Mouse (Mus musculus) liver, embryonic 11.5 days (tissue): Measurements from ENCODE around the gene Syngr3. TPM values are rescaled to one million over a fixed set of nuclear protein-coding genes. Genes with fewer than 3 reads are reported as not detected.
"Not testable (repeated sequence)": the region's sequence is repeated elsewhere in the genome, so short reads cannot be mapped to it uniquely, and the experiment has no call there.

Experiments
- ATAC-seq: fragments of 200-750 bp; cut with Nextera tagmentation; replicated peaks from 2 replicates; pipeline ENCODE4 v1.8.0; 2017; ENCODE audit warnings: moderate number of reproducible peaks, mild to moderate bottlenecking, moderate TSS enrichment, moderate library complexity; ENCODE audit not compliant: low FRiP score
- DNase-seq: peaks from one replicate; pipeline ENCODE4 v3.0.0-alpha.2; 2017; ENCODE audit warnings: low spot score
- H3K27ac ChIP-seq: fragments of 300-500 bp; sonication (generic); 2 replicates; pipeline ENCODE4 v1.5.1; 2014; ENCODE audit warnings: mild to moderate bottlenecking, low read depth, low read length, control low read depth
- H3K27me3 ChIP-seq: fragments of 300-500 bp; sonication (generic); replicated peaks from 2 replicates; pipeline ENCODE4 v1.6.1; 2014; ENCODE audit warnings: low read length, mixed read lengths; ENCODE audit not compliant: control insufficient read depth, insufficient read depth
- H3K36me3 ChIP-seq: fragments of 300-500 bp; sonication (generic); 2 replicates; pipeline ENCODE4 v1.6.1; 2014; ENCODE audit warnings: mild to moderate bottlenecking, low read length, moderate library complexity, mixed read lengths; ENCODE audit not compliant: control insufficient read depth, insufficient read depth
- H3K4me1 ChIP-seq: fragments of 300-500 bp; sonication (generic); replicated peaks from 2 replicates; pipeline ENCODE4 v1.6.1; 2014; ENCODE audit warnings: low read length, mixed read lengths; ENCODE audit not compliant: control insufficient read depth, insufficient read depth
- H3K4me2 ChIP-seq: fragments of 300-500 bp; sonication (generic); 2 replicates; pipeline ENCODE4 v1.6.1; 2014; ENCODE audit warnings: mild to moderate bottlenecking, control low read depth, moderate library complexity
- H3K4me3 ChIP-seq: fragments of 300-500 bp; sonication (generic); 2 replicates; pipeline ENCODE4 v1.5.1; 2014; ENCODE audit warnings: low read depth, low read length, control low read depth
- H3K9ac ChIP-seq: fragments of 300-500 bp; sonication (generic); 2 replicates; pipeline ENCODE4 v1.6.1; 2014; ENCODE audit warnings: low read depth, low read length, control low read depth
- H3K9me3 ChIP-seq: fragments of 300-500 bp; sonication (generic); 2 replicates; pipeline ENCODE4 v1.6.1; 2016; ENCODE audit warnings: low read length, inconsistent platforms, mixed read lengths; ENCODE audit not compliant: control insufficient read depth
- WGBS: fragments of 180-500 bp; shearing (Covaris S2); extraction: QIAGEN DNeasy Blood & Tissue Kit; methylation state at CpG from one replicate; pipeline ENCODE4 v1.1.7; 2014; 5-methylcytosine and 5-hydroxymethylcytosine counted together
- polyA plus RNA-seq: library from polyadenylated mRNA; unstranded; fragments of >200 nt; fragmentation: Nextera tagmentation; extraction: Ambion mirVana; gene quantifications from 2 replicates; pipeline ENCODE4 v1.2.1, GENCODE M21; 2014

Gene Syngr3
- polyA plus RNA-seq, 1 experiment from 2014 or later: 0.49 TPM

GRCm38 (mm10) chr17:24723122-24723880 lies 33.5 kb upstream of the Syngr3 start:
- DNase-seq (peak; percentile 65), ATAC-seq (no peak)
- WGBS: 2% methylated on average over 12 of the region's 12 CpGs
- peak overlapping the region; percentile 81 for H3K4me3 ChIP-seq
- peaks cover 12% of the 10 kb centered on the region for H3K36me3 ChIP-seq
- H3K9ac ChIP-seq: peak overlapping the region; percentile 76
- H3K27ac ChIP-seq: peak overlapping the region; percentile 69
- peaks cover 17% of the 10 kb centered on the region for H3K4me1 ChIP-seq
- H3K9me3 ChIP-seq: no peaks in the 10 kb centered on the region
- peak overlapping the region; percentile 80 for H3K4me2 ChIP-seq
- H3K27me3 ChIP-seq: no peaks in the 10 kb centered on the region

DNA sequence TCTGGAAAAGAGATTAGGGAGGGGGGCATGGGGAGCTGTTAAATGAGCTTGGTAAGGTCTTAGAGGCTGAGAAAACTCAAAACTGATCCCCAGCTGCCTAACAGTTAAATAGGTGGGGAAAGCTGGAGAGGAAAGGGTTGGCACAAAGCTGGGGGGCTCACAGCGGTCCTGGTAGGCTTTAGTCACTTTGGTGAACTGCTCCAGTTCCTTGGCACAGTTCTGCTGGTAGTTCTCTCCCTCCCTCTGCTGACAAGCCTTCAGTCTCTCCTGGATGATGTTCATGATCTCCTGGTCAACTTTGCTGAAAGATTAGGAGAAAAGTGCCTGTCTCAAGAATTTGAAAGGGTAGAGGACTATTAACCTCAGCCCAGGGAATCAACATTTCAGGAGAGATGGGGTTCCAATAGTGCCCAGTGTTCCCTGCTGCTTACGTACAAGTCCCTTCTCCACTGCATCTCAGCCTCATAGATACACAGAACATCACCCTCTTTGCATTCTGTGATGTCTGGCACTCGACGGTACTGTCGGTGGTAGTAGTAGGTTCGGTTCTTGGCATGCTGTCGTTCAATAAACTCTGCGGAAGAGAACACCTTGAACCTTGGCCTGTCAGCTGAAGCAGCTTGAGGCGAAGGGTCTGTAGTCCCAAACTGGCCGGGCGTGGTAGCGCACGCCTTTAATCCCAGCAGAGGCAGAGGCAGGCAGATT lies 32.6 kb upstream of the Syngr3 start:
- peak overlapping the region; percentile 96 for H3K9ac ChIP-seq
- WGBS: 20% methylated on average over 13 of the region's 13 CpGs
- peak overlapping the region; percentile 80 for H3K4me2 ChIP-seq
- ATAC-seq (no peak), DNase-seq (peak; percentile 48)
- peaks cover 18% of the 10 kb centered on the region for H3K4me1 ChIP-seq
- H3K4me3 ChIP-seq: peak overlapping the region; percentile 81
- no peaks in the 10 kb centered on the region for H3K9me3 ChIP-seq
- H3K27me3 ChIP-seq: no peaks in the 10 kb centered on the region
- H3K27ac ChIP-seq: peak overlapping the region; percentile 68
- peaks cover 12% of the 10 kb centered on the region for H3K36me3 ChIP-seq

DNA sequence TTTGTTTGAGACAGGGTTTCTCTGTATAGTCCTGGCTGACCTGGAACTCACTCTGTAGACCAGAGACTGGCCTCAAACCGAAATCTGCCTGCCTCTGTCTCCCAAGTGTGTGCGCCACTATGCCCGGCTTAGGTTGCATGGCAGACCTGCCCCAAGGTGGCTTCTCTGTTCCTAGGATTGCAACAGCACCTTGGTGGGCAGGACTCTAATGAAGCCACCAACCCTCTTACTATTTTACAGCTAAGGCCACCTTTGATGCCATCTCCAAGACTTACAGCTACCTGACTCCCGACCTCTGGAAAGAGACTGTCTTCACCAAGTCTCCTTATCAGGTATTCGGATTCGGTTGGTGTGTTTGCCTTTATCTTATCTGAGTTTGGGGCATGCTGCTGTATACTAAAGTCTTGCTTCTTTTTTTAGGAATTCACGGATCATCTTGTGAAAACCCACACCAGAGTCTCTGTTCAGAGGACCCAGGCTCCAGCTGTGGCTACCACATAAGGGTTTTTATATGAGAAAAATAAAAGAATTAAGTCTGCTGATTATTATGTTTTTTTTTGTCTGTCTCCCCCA lies 31.7 kb upstream of the Syngr3 start:
- 20% methylated on average over 7 of the region's 7 CpGs for WGBS
- not testable (repeated sequence) for DNase-seq, H3K9me3 ChIP-seq, ATAC-seq, H3K27me3 ChIP-seq
- Histone ChIP-seq H3K4me3 (peak overlapping the region; percentile 81), H3K9ac (peak overlapping the region; percentile 96), H3K4me1 (peaks cover 18% of the 10 kb centered on the region), H3K27ac (peak overlapping the region; percentile 68), H3K4me2 (peak overlapping the region; percentile 80), H3K36me3 (peaks cover 13% of the 10 kb centered on the region)

DNA sequence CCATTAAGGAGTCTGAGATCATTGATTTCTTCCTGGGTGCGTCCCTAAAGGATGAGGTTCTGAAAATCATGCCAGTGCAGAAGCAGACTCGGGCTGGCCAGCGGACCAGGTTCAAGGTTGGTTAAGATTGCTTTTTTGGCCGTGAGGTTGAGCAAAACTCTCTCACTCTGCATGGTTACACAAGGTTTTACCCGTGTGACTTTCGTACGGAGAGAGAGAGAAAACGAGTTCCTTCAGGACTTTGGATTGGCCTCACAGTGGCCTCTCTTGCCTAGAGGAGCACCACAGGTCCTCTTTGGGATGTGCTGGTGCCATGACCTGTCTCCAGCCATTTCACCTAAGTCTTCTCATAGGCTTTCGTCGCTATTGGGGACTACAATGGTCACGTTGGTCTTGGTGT lies 30.9 kb upstream of the Syngr3 start:
- not testable (repeated sequence) for H3K9me3 ChIP-seq, DNase-seq, ATAC-seq, H3K27me3 ChIP-seq
- Histone ChIP-seq H3K9ac (peak overlapping the region; percentile 96), H3K4me2 (peak overlapping the region; percentile 80), H3K4me3 (peak overlapping the region; percentile 81), H3K27ac (peak overlapping the region; percentile 80), H3K4me1 (peaks cover 18% of the 10 kb centered on the region), H3K36me3 (peaks cover 17% of the 10 kb centered on the region)
- 2% methylated on average over 11 of the region's 11 CpGs for WGBS

DNA sequence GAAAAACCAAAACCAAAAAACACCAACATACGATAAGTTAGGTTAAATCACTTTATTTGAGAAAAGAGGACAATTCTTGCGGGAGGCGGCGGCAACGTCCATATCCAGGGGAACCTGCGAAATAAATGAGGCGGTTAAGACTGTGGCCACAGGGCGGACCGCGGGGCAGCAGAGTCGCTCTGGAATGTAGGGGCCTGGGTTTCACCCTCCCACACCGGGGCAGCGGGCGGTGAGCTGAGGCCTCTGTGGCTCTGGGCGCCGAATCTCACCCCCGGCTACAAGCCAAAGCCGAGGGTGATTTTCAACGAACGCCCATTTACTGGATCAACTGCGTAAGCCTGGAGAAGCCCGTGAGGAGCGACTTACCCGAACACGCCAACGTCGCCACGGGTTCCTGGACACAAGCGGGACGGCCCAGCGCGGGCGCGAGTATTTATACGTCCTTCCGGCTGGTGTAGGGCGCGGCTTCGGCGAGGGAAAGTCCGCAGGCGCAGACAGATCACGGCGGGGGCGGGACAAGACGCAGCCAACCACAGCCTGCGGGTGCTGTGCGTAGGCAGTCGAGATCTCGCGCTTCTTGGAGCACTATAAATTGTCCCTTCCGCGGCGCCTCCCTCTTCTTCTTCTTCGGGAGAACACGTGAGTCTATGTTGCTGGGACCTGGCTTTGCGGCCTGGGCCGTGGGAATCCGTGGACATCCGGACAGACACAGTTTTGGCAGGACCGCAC lies 29.9 kb upstream of the Syngr3 start:
- H3K4me1 ChIP-seq: peaks cover 18% of the 10 kb centered on the region
- peak overlapping the region; percentile 80 for H3K27ac ChIP-seq
- peaks cover 17% of the 10 kb centered on the region for H3K36me3 ChIP-seq
- peak overlapping the region; percentile 80 for H3K4me2 ChIP-seq
- peak overlapping the region; percentile 81 for H3K4me3 ChIP-seq
- H3K9ac ChIP-seq: peak overlapping the region; percentile 96
- H3K27me3 ChIP-seq: no peaks in the 10 kb centered on the region
- WGBS: under 1% methylated on average over 60 of the region's 61 CpGs
- peak; percentile 92 for ATAC-seq
- no peaks in the 10 kb centered on the region for H3K9me3 ChIP-seq
- DNase-seq: peak; percentile 99

DNA sequence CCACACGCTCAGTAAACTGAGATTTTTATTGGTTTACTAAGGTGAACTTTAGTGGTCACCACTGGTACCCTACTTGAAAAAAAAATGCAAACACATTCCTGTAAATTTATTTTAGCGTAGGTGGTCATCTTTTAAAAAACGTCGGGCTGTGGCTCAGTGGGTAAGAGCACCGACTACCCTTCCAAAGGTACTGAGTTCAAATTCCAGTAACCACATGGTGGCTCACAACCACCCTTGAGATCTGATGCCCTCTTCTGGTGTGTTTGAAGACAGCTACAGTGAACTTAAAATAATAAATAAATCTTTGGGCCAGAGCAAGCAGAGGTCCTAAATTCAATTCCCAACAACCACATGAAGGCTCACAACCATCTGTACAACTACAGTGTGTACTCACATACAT lies 29.2 kb upstream of the Syngr3 start:
- 40% methylated on average over 5 of the region's 5 CpGs for WGBS
- Histone ChIP-seq H3K27ac (peak overlapping the region; percentile 38; the same call in 1 of the 2 replicates), H3K4me2 (peak overlapping the region; percentile 80), H3K9ac (peak overlapping the region; percentile 96), H3K4me3 (peak overlapping the region; percentile 81), H3K4me1 (peaks cover 18% of the 10 kb centered on the region), H3K36me3 (peaks cover 17% of the 10 kb centered on the region)
- H3K9me3 ChIP-seq, DNase-seq, ATAC-seq, H3K27me3 ChIP-seq: not testable (repeated sequence)

DNA sequence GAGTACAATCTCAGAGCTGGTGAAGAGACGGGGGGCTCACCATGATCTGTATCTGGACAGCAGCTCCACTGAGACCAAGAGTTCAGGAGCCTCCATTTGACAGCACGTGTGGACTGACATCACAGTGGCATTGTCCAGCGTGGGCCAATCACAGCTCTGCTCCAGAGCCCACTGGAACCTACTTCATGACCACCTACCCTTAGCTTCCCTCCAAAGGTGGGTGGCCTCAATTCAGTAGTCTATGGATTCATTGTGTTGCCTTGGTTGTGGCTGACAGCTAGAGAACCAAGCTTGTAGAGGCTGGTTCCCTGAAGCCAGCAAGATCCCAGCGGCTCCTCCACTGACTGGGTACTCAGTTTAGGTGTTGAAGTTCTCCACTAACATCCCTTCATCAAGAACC lies 28.2 kb upstream of the Syngr3 start, which contains the start of the genes Rnf151 and Rps2:
Gene Rnf151 (minus strand): TSS at position 121 of the 400 bp plus-strand sequence.
Gene Rps2 (plus strand): TSS at position 174 of the 400 bp plus-strand sequence.
- no peak for ATAC-seq
- Histone ChIP-seq H3K4me1 (peaks cover 16% of the 10 kb centered on the region), H3K27ac (peak within 1 kb of the TSS; percentile 38), H3K4me2 (peak within 1 kb of the TSS; percentile 80), H3K4me3 (peak within 1 kb of the TSS; percentile 81), H3K27me3 (no peaks in the 10 kb centered on the region), H3K9me3 (no peaks in the 10 kb centered on the region), H3K9ac (peak within 1 kb of the TSS; percentile 96), H3K36me3 (peaks cover 17% of the 10 kb centered on the region)
- WGBS: 75% methylated on average over 4 of the region's 4 CpGs
- DNase-seq: no peak

DNA sequence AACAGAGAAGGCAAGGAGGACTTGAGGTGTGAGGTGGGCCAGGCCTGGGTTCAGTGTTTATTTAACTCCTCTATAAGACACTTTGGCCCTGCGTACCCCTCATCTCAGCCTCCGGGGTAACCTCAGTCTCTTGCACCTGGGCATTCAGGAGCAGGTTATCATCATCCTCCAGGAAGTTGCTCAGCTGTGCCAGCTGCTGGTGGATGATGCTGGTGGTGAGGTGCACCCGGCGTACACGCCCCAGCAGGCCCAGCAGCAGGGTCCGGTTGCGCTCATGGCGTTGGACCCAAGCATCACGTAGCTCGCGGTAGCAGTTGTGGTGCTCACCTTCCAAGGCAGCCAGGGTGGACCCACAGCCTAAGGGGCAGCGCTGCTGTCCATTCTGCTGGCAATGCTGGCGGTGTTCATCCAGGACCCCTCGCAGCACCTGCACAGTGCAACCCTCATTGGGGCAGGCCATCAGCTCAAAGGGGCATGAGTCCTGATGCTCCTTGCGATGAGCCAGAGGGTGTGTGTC lies 26.5 kb upstream of the Syngr3 start:
- no peak for ATAC-seq
- Histone ChIP-seq H3K36me3 (peaks cover 8% of the 10 kb centered on the region), H3K4me2 (no peak overlapping the region), H3K27ac (no peak overlapping the region), H3K27me3 (no peaks in the 10 kb centered on the region), H3K4me3 (no peak overlapping the region), H3K9ac (no peak overlapping the region), H3K9me3 (no peaks in the 10 kb centered on the region), H3K4me1 (peaks cover 8% of the 10 kb centered on the region)
- WGBS: 94% methylated on average over 15 of the region's 15 CpGs
- DNase-seq: no peak
